Mouse (Mus musculus) CD4-positive helper T cell, adult 2 months (primary cell): ENCODE results near the gene Kif13a.

ENCODE experiments used
- DNase-seq: peaks from one replicate; pipeline ENCODE4 v3.0.0-alpha.2; 2012; ENCODE audit warnings: low read depth, missing footprints, low spot score

The Kif13a gene

DNA sequence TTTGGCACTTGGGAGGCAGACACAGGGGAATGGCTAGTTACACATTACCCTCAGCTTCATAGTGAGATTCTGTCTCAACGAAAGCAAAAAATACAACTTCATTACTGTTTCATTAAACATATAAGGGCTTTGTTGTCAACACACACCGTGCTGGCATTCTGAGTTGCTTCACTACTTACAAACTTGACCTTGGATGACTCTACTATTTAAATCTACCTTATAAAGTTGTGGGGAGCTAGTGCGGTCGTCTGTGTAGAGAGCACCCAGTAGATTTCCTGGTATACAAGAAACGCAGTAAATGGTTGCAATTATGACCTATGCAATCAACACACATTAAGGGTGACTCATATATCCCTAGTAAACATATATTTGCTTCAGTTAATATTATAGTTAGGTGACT lies 201.3 kb downstream of the Kif13a start:
- peak; percentile 30 for DNase-seq

DNA sequence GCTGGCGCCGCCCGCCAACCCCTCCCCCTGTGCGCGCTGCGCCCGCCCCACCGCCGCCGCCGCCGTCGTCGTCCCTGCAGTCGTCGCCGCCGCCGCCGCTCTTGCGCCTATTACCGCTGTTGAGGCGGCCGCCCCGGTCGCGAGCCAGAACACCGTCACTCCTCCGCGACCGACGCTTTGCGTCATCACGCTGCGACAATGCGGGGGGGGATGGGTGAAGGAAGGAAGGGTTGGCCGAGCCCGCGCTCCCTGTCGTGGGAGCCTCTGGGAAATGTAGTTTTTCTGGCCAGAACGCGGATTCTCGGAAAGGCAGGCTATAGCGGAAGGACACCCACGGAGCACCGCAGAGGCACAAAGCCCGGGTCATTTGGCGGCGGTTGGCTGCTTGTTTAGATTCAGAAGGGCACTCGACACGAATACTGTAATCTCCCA lies 201.8 kb downstream of the Kif13a start, which contains the start of gene Nup153:
Gene Nup153 (minus strand): TSS at position 104 of the 432 bp plus-strand sequence.
- DNase-seq: peak; percentile 99

DNA sequence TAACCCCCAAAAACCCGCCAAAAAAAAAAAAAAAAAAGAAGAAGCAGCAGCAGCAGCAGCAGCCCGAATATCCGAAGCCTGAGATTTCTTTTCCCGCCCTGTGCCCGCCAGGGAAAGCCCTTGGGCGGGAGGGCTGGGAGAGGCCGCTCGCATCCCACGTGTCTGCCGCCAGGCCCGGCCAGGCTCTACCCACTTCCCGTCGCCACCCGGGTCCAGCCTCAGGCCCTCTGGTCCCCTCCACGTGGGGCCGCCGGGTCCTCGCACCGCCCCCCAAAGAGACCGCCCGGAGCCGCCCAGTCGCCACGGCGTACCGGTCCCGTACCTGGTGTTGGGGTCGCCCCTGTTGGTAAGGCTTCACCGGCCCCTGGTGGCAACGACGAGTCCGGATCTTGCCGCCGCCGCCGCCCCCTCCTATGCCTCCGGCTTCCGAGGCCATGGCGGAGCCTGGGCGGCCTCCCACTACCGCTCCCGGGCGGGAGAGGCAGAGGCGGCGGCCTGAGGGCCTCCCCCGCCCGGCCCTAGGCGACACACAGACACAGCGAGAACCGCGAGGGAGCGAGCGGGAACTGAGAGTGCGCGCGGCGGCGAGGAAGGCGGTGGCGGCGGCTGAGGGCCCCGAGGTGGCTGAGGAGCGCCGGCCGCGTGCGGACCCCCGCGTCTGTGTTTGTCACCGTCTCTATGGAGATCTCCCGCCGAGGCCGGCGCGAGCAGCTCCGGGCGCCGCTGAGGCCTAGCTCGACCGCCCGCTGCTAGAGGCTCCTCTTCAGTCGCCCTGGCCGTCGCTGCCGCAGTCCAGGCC lies 202.4 kb downstream of the Kif13a start:
- peak; percentile 84 for DNase-seq

DNA sequence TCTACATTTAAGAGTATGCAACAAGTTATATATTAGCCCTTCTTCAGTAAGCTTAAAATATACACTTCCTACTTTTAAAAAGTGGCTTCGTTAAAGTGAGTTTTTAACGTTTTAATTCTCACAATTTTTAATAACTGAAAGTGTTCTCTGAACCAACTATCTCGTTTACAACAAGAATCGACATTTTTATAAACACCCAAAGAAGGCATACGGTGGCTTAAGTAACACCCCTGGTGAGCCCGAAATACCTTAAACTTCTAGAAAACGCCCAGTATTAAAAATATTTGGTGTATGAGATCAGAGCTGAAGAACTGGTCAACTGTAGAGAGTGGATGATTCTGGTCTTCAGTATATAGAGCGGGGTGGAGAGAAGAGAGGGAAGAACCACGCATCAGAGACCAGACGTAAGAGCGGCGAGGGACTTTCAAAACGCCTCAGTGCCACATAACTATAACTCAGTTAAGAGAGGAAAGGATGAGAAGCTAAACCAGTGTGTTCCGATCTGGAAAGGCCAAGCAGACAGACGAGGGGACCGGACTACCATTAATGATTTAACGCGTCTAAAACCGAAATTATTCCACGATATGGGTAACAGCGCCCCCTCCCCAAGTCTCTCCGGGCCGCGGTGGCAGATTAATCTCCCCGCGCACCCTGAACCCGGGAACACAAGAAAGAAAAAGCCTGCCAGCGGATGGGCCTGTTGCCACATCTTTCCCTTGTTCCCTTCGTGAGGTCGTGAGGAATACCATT lies 203.2 kb downstream of the Kif13a start:
- DNase-seq: no peak

DNA sequence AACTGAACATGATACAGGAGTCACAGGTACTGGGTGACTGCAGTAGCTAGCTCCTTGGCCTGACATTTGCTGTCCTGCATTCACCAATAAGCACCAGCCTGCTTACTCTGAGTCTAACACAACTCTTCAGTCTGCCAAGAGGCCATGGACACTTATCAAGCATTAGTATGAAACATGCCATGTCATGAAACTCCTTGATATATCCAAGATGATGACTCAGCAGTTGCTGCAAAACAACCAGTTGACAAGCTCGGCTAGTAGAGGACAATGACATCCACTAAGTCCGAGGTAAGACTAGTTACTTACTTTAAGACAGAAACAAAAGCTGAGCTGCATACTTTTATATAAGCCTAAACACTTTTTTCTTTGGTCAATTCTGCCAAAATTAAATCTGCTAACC lies 204.4 kb downstream of the Kif13a start:
- DNase-seq: peak; percentile 64

DNA sequence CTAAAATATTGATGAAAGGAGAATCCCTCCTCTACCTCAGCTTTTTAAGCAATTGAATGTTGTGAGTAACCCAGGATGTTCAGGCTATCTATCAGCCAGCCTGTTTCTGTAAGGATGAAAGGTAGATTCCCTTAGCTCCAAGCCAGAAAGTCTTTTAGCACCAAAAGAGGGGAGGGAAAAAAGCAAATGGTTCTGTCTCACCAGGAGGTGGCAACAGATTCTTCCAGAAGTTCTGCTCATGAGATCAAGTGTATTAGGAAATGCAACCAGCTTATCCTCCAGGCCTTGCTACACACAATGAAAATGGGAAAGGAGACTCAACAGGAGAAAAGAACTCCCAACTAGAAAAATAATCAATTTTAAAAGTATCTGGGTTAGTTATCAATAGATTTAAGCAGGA lies 205.3 kb downstream of the Kif13a start:
- DNase-seq: peak; percentile 52

DNA sequence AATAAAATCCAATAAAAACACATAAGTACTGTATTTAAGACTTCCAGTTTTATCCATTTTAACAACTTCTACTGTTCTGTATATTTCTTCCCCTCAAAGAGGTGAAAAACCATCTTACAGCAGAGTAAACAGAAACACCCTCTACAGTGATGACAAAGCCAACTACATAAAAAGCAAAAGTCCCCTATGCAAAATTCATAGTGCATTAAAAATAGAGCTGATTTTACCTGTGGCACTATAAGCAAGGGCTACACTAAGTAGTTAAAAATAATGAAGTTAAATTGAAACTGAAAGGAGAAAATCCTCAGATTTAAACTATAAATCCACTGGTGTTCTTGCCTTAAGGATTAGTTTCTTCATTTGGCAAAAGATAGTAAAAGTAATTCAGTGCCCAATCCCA lies 208.7 kb downstream of the Kif13a start:
- DNase-seq: no peak

DNA sequence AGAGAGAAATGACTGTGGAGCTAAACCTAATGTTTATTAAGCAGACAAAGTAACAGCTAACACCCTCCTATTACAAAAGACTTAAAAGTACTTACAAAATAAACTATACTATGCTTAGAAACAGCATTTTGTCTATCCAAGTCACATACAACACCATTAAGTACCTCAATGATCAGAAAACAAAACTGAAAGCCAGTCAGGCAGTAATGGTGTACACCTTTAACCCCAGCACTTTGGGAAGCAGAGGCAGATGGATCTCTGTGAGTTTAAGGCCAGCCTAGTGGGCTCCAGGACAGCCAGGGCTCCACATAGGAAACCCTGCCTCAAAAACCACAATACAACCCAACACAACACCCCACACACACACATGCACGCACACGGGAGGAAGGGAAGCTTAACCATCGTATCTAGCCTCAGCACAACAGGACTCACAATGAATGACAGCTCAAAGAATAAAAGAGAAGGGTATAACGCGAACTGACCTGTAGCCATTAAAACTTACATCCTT lies 210.7 kb downstream of the Kif13a start:
- DNase-seq: peak; percentile 35

DNA sequence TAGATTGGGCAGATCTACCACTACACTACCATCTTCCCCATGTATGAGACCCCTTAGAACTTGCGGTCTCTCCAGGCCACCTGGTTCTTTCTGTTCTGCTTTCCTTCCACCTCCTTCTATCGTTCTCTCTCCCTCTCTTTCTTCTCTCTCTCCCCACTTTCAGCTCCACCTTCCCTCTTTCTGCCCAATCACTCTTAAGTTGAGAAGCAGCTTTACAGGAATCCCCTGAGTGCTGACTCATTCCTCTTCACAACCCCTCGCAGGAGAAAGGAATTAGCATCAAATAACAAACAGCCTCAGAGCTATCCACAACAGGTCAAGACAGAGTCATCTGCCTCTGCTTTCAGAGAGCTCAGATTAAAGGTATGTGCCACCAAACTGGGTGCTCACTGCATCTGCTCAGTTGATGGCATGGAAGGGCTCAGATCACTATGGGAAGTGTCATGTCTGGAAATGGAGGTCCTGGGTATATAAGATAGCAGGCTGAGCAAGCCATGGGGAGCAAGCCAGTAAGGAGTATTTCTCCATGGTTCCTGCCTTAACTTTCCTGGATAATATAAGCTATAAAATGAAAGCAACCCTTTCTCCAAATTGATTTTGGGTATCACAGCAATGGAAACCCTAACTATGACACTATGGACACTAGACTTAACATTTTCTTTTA lies 213.6 kb downstream of the Kif13a start:
- no peak for DNase-seq

DNA sequence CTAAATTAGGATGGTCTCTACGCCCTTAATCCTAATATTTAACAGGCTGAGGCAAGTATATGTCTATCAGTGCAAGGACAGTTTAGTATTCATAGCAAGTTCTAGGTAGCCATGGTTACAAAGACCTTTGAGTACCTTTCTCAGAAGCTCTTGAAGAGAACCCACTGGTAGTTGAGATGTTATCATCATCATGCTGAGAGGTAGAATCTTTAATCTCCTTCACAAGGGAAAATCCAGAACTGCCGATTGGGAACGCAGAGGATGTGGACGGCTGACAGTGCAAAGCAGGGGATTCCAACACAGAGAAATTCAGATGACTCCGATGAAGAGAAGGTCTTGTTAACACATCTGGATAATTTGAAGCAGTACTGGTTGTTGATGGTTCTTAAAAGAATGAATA lies 216.2 kb downstream of the Kif13a start:
- DNase-seq: no peak

DNA sequence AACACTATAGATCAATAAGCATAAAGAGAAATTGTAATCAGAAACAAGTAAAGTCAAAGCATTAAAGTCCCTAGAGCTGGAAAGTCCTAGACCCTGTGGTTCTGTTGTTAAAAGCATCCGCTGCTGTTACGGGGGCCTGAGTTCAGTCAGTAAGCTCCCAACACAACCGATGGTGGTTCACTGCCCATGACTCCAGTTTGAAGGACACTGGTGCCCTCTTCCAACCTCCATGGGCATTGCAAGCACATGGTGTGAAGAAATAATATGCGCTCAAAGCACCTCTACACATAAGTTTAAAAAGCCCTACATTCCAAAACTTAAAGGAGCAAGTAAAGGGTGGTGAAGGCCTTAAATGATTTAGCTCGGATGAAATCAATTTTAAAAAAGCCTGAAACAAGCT lies 226.5 kb downstream of the Kif13a start:
- peak; percentile 40 for DNase-seq

DNA sequence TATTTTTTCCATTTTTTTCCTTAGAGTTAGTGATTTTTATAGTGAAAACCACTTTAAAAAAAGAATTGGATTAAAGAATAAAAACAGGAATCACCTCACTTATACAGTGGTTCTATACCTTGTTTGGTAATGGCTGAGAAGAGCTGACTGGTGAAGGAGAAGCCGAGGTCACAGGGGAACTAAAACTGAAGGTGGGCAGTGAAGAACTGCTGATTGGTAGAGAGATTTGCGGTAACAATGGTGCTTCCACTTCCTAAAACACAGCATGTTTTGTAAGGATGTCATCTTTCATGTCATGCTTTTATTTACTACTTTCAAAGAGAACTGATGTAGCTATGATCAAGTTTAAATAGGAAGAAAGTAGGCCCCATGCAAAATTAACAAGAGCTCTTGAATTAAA lies 228.2 kb downstream of the Kif13a start:
- DNase-seq: no peak

DNA sequence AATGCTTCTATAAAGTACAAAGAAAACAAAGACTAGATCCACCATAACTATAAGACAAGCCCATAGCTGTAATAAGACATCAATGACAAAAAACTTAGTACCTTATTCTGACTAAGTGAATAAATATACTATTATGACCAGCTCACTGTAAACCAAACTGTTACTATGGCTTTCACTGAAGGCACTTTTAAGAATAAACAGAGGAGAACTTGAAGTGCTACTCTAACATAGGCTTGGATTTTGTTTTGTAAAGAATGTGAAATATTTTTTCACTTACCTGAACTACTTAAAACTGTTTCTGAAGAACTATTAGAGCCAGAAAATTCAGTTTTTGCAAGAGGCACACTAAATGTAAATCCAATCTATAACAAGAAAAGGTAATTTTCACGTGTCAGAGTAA lies 230.3 kb downstream of the Kif13a start:
- DNase-seq: no peak
